ENCODE assay signal across 8 mouse cellular contexts in genomic region chr4:139091478-139092355, GRCm38 (mm10). TPM values are rescaled to one million over a fixed set of nuclear protein-coding genes. Genes with fewer than 3 reads are reported as not detected.
DNase-seq lines count a peak whose midpoint lies in the region; ATAC-seq and TF ChIP-seq lines count a peak whose summit lies in the region.

No protein-coding gene starts in this region.

- peak overlapping the region; percentile 79 for H3K27ac ChIP-seq in heart, adult 2 months
- H3K27ac ChIP-seq in limb, embryonic 11.5 days (replicated peaks; ENCODE audit: low read depth, low read length) = peak overlapping the region; percentile 69
- no peak overlapping the region for H3K27ac ChIP-seq in neural tube, embryonic 11.5 days (ENCODE audit: low read depth, low read length)

- peaks cover 1% of the 10 kb centered on the region; the same call in 1 of the 2 replicates for H3K27me3 ChIP-seq in heart, adult 2 months (ENCODE audit: control insufficient read depth, insufficient read depth, low read length)
- H3K27me3 ChIP-seq in limb, embryonic 11.5 days (ENCODE audit: control insufficient read depth, insufficient read depth, low read length) = peaks cover 20% of the 10 kb centered on the region
- peaks cover 37% of the 10 kb centered on the region for H3K27me3 ChIP-seq in neural tube, embryonic 11.5 days (ENCODE audit: control insufficient read depth, insufficient read depth, low read length)

- WGBS in heart, adult 2 months = 9% methylated on average over 28 of the region's 28 CpGs
- WGBS in limb, embryonic 11.5 days = 4% methylated on average over 28 of the region's 28 CpGs
- 4% methylated on average over 28 of the region's 28 CpGs for WGBS in neural tube, embryonic 11.5 days

- TF ChIP-seq EP300 in heart, adult 2 months (IDR thresholded peaks at IDR 0.05; ENCODE audit: insufficient read depth, low read depth, low read length) = no peak

- intact Hi-C loops in heart, adult 2 months (cut with DNase I) = no loop called here

- TF ChIP-seq CTCF in heart, adult 2 months (IDR thresholded peaks at IDR 0.05) = no peak

- peak; percentile 94 for DNase-seq in heart, adult 11 months
- no peak for DNase-seq in heart, adult 8-10 months (ENCODE audit: low spot score)
- peak; percentile 43 for DNase-seq in adrenal gland, postnatal 36 days
- DNase-seq in heart, adult 2 months = peak; percentile 40 to 60
- DNase-seq in limb, embryonic 11.5 days (ENCODE audit: low spot score) = peak; percentile 75
- peak; percentile 60 for DNase-seq in neural tube, embryonic 11.5 days (ENCODE audit: low spot score)
- DNase-seq in left cerebral cortex, adult 8-10 months (ENCODE audit: low spot score in 2 of 2) = no peak
- DNase-seq in T-cell, adult 2 months (ENCODE audit: low spot score) = no peak

- 0 out of 2 replicates have a peak, but pooled peaks cover 1% of the 10 kb centered on the region for H3K4me1 ChIP-seq in heart, adult 2 months (ENCODE audit: control insufficient read depth, insufficient read depth, low read length)
- H3K4me1 ChIP-seq in limb, embryonic 11.5 days (ENCODE audit: control insufficient read depth, insufficient read depth, low read length) = peaks cover 19% of the 10 kb centered on the region
- H3K4me1 ChIP-seq in neural tube, embryonic 11.5 days (ENCODE audit: control insufficient read depth, insufficient read depth, low read length) = peaks cover 13% of the 10 kb centered on the region

- H3K79me2 ChIP-seq in heart, adult 2 months (replicated peaks; ENCODE audit: control insufficient read depth, insufficient read depth, low read length) = no peaks in the 10 kb centered on the region

- peak overlapping the region; percentile 64 for H3K4me3 ChIP-seq in heart, adult 2 months
- H3K4me3 ChIP-seq in limb, embryonic 11.5 days (ENCODE audit: low read depth, low read length) = peak overlapping the region; percentile 65
- peak overlapping the region; percentile 56 for H3K4me3 ChIP-seq in neural tube, embryonic 11.5 days (ENCODE audit: low read depth, low read length)

- ATAC-seq in limb, embryonic 11.5 days (ENCODE audit: insufficient number of reproducible peaks, low FRiP score, low TSS enrichment, low read depth) = 0 out of 2 replicates have a peak, but pooled peaks have one; percentile 35
- peak; percentile 48; the same call in 1 of the 2 replicates for ATAC-seq in neural tube, embryonic 11.5 days (ENCODE audit: insufficient read depth, low FRiP score, low TSS enrichment)

- H3K9me3 ChIP-seq in limb, embryonic 11.5 days (ENCODE audit: control insufficient read depth, low read length) = no peaks in the 10 kb centered on the region; the same call in 1 of the 2 replicates
- no peaks in the 10 kb centered on the region for H3K9me3 ChIP-seq in neural tube, embryonic 11.5 days (ENCODE audit: control insufficient read depth, low read length)

- TF ChIP-seq POLR2A in heart, adult 2 months (IDR thresholded peaks at IDR 0.05; ENCODE audit: insufficient read depth, low read depth, low read length) = no peak

- H3K9ac ChIP-seq in heart, adult 2 months (ENCODE audit: low read depth, low read length) = peak overlapping the region; percentile 84
- peak overlapping the region; percentile 80 for H3K9ac ChIP-seq in limb, embryonic 11.5 days (ENCODE audit: low read length)
- peak overlapping the region; percentile 67 for H3K9ac ChIP-seq in neural tube, embryonic 11.5 days (ENCODE audit: low read length)

- peak overlapping the region; percentile 93 for H3K4me2 ChIP-seq in limb, embryonic 11.5 days (ENCODE audit: low read depth, severe bottlenecking)
- peak overlapping the region; percentile 82 for H3K4me2 ChIP-seq in neural tube, embryonic 11.5 days (ENCODE audit: low read depth)

- H3K36me3 ChIP-seq in heart, adult 2 months (ENCODE audit: control insufficient read depth, insufficient read depth, low read length) = no peaks in the 10 kb centered on the region
- no peaks in the 10 kb centered on the region for H3K36me3 ChIP-seq in limb, embryonic 11.5 days (ENCODE audit: control insufficient read depth, insufficient read depth, low read length)
- H3K36me3 ChIP-seq in neural tube, embryonic 11.5 days (ENCODE audit: control insufficient read depth, insufficient read depth, low read length) = no peaks in the 10 kb centered on the region

RNA-seq across cellular contexts. Expression of gene Nbl1, which starts 1.1 kb away (rescaled TPM):
- total RNA-seq in heart, adult 8-10 months (2022) = 10 to 100 TPM; 15.1 to 21.3 (median 19.2) TPM
- total RNA-seq in adrenal gland, postnatal 36 days (2021) = 10 to 100 TPM; 43.2 to 45.0 TPM
- 10 to 100 TPM; 21.9 to 24.0 TPM for total RNA-seq in heart, adult 2 months (2021)
- polyA plus RNA-seq in heart, adult 2 months (2012; rRNA removed) = 29.1 and 32.9 TPM in 2 replicates
- polyA plus RNA-seq in limb, embryonic 11.5 days (2014; fragmentation: Nextera tagmentation; extraction: Ambion mirVana) = 51.8 and 53.8 TPM in 2 replicates
- polyA plus RNA-seq in neural tube, embryonic 11.5 days (2014; fragmentation: Nextera tagmentation; extraction: Ambion mirVana) = 22.0 and 22.8 TPM in 2 replicates
- total RNA-seq in left cerebral cortex, adult 8-10 months (2022) = 10 to 100 TPM; 52.1 to 64.5 (median 55.5) TPM

RNA-seq across cellular contexts. Expression of gene Htr6, which starts 16.3 kb away (rescaled TPM):
- not detected for total RNA-seq in heart, adult 8-10 months (2022)
- total RNA-seq in adrenal gland, postnatal 36 days (2021) = under 1 TPM; 0.16 to 0.23 TPM
- not detected for total RNA-seq in heart, adult 2 months (2021)
- not detected in 2 replicates for polyA plus RNA-seq in heart, adult 2 months (2012; rRNA removed)
- 0.07 and 0.11 TPM in 2 replicates for polyA plus RNA-seq in limb, embryonic 11.5 days (2014; fragmentation: Nextera tagmentation; extraction: Ambion mirVana)
- polyA plus RNA-seq in neural tube, embryonic 11.5 days (2014; fragmentation: Nextera tagmentation; extraction: Ambion mirVana) = 0.11 TPM in 1 of 2 replicates, not detected in the other
- total RNA-seq in left cerebral cortex, adult 8-10 months (2022) = 1 to 10 TPM; 6.2 to 8.0 (median 7.4) TPM

RNA-seq across cellular contexts. Expression of gene Minos1, which starts 39.2 kb away (rescaled TPM):
- 100 to 1,000 TPM; 570 to 700 (median 625) TPM for total RNA-seq in heart, adult 8-10 months (2022)
- 100 to 1,000 TPM; 407 to 417 TPM for total RNA-seq in adrenal gland, postnatal 36 days (2021)
- total RNA-seq in heart, adult 2 months (2021) = 100 to 1,000 TPM; 586 to 660 TPM
- 203 and 282 TPM in 2 replicates for polyA plus RNA-seq in heart, adult 2 months (2012; rRNA removed)
- 404 and 456 TPM in 2 replicates for polyA plus RNA-seq in limb, embryonic 11.5 days (2014; fragmentation: Nextera tagmentation; extraction: Ambion mirVana)
- 397 and 410 TPM in 2 replicates for polyA plus RNA-seq in neural tube, embryonic 11.5 days (2014; fragmentation: Nextera tagmentation; extraction: Ambion mirVana)
- total RNA-seq in left cerebral cortex, adult 8-10 months (2022) = 100 to 1,000 TPM; 182 to 221 (median 192) TPM

Comparison
In these comparisons a context has a peak if more than half of its experiments do, and no peak if none do; other contexts are left out.
1. DNase-seq: peak in heart, adult 11 months (single experiment), adrenal gland, postnatal 36 days (2 of 2), heart, adult 2 months (2 of 2), limb, embryonic 11.5 days (single experiment) and neural tube, embryonic 11.5 days (single experiment); none in heart, adult 8-10 months (single experiment), left cerebral cortex, adult 8-10 months (0 of 2) and T-cell, adult 2 months (single experiment).
2. RNA of gene Htr6, which starts 16.3 kb away (total RNA-seq): 6.2 to 8.0 TPM in left cerebral cortex, adult 8-10 months; 0.16 to 0.23 TPM in adrenal gland, postnatal 36 days, not detected in heart, adult 8-10 months and not detected in heart, adult 2 months; every median in the first group is over 4 times any median in the second.
3. Peak in every context shown above with its lines, with median percentiles within 50 percentile points of each other: H3K4me3 ChIP-seq and H3K9ac ChIP-seq.